Mouse (Mus musculus) CH12.LX (cell line): ENCODE measurements around the gene Fcgr1. TPM values are rescaled to one million over a fixed set of nuclear protein-coding genes. Genes with fewer than 3 reads are reported as not detected.

Experiments used
- DNase-seq: peaks from one replicate; pipeline ENCODE4 v3.0.0-alpha.2; 2013; ENCODE audit errors: extremely low read depth
- H3K27ac ChIP-seq: 2 replicates; pipeline ENCODE4 v1.5.1; 2012; ENCODE audit warnings: low read depth, mild to moderate bottlenecking, control low read depth, moderate library complexity; ENCODE audit not compliant: insufficient read depth
- H3K27me3 ChIP-seq: replicated peaks from 2 replicates; pipeline ENCODE3; 2012; ENCODE audit warnings: inconsistent platforms
- H3K36me3 ChIP-seq, 2 experiments: replicated peaks in 1 of 2; 2 replicates each; pipeline versions ENCODE3 to v1.6.1; 2012; ENCODE audit warnings: inconsistent platforms in 1 of 2, low read length in 1 of 2, mild to moderate bottlenecking in 1 of 2, mixed read lengths in 1 of 2, moderate library complexity in 1 of 2; ENCODE audit not compliant: control insufficient read depth in 1 of 2, insufficient read depth in 1 of 2
- H3K4me1 ChIP-seq, 2 experiments: 2 replicates each; pipeline ENCODE4 v1.6.1; 2012; ENCODE audit warnings: inconsistent platforms in 1 of 2, moderate library complexity in 1 of 2; ENCODE audit not compliant: insufficient read depth in 2 of 2, control insufficient read depth in 1 of 2
- H3K4me2 ChIP-seq: 2 replicates; pipeline ENCODE4 v1.6.1; 2012; ENCODE audit warnings: low read depth, mild to moderate bottlenecking, control low read depth; ENCODE audit not compliant: poor library complexity, insufficient read depth, severe bottlenecking
- H3K4me3 ChIP-seq, 3 experiments: fragments of 150-350 bp in 1 of 3; sonication (generic) in 1 of 3; replicated peaks in 1 of 3; 2 replicates each; pipeline versions ENCODE3 to v1.5.1; 2011 to 2012; ENCODE audit warnings: low read depth in 2 of 3, low read length in 2 of 3, mild to moderate bottlenecking in 2 of 3, moderate library complexity in 2 of 3, control low read depth in 1 of 3, improper control_type of control experiment in 1 of 3, inconsistent platforms in 1 of 3, mixed read lengths in 1 of 3; ENCODE audit not compliant: poor library complexity in 1 of 3
- H3K79me2 ChIP-seq: replicated peaks from 2 replicates; pipeline ENCODE4 v1.6.1; 2012; ENCODE audit warnings: mild to moderate bottlenecking, moderate library complexity; ENCODE audit not compliant: control insufficient read depth, poor library complexity, insufficient read depth, severe bottlenecking; ENCODE audit errors: extremely low read depth
- H3K9ac ChIP-seq: 2 replicates; pipeline ENCODE4 v1.6.1; 2012; ENCODE audit warnings: low read depth, mild to moderate bottlenecking, control low read depth, moderate library complexity; ENCODE audit not compliant: insufficient read depth
- H3K9me3 ChIP-seq: replicated peaks from 2 replicates; pipeline ENCODE3; 2012; ENCODE audit warnings: low read length, inconsistent platforms, mixed read lengths
- CHD1 ChIP-seq: IDR thresholded peaks from 2 replicates; pipeline ENCODE4 v1.6.1; 2012; ENCODE audit warnings: low read depth, low read length, improper control_type of control experiment, inconsistent platforms
- E2F4 ChIP-seq: IDR thresholded peaks from 2 replicates; pipeline ENCODE4 v1.6.1; 2011; ENCODE audit warnings: low read depth, low read length, improper control_type of control experiment; ENCODE audit not compliant: insufficient replicate concordance
- EP300 ChIP-seq: IDR thresholded peaks from 2 replicates; pipeline ENCODE4 v1.6.1; 2011; ENCODE audit warnings: low read length, improper control_type of control experiment
- ETS1 ChIP-seq: conservative IDR thresholded peaks from 2 replicates; pipeline ENCODE4 v1.6.1; 2012; ENCODE audit warnings: low read depth, mild to moderate bottlenecking, inconsistent platforms, low read length, improper control_type of control experiment, moderate library complexity
- HCFC1 ChIP-seq: IDR thresholded peaks from 2 replicates; pipeline ENCODE4 v1.6.1; 2012; ENCODE audit warnings: low read depth, mild to moderate bottlenecking, inconsistent platforms, low read length, improper control_type of control experiment
- JUN ChIP-seq: IDR thresholded peaks from 2 replicates; pipeline ENCODE4 v1.6.1; 2011; ENCODE audit warnings: low read depth, mild to moderate bottlenecking, low read length, improper control_type of control experiment, moderate library complexity; ENCODE audit not compliant: insufficient read depth
- JUND ChIP-seq: conservative IDR thresholded peaks from 2 replicates; pipeline ENCODE4 v1.6.1; 2011; ENCODE audit warnings: low read depth, low read length, improper control_type of control experiment
- KAT2A ChIP-seq: IDR thresholded peaks from 2 replicates; pipeline ENCODE4 v1.6.1; 2012; ENCODE audit warnings: low read length, improper control_type of control experiment, inconsistent platforms; ENCODE audit not compliant: insufficient replicate concordance
- MAZ ChIP-seq: IDR thresholded peaks from 2 replicates; pipeline ENCODE4 v1.6.1; 2012; ENCODE audit warnings: low read depth, mild to moderate bottlenecking, inconsistent platforms, low read length, improper control_type of control experiment, moderate library complexity
- MYC ChIP-seq: IDR thresholded peaks from 2 replicates; pipeline ENCODE4 v1.6.1; 2011; ENCODE audit warnings: low read depth, mild to moderate bottlenecking, improper control_type of control experiment, low read length
- NELFE ChIP-seq: IDR thresholded peaks from 2 replicates; pipeline ENCODE4 v1.6.1; 2011; ENCODE audit warnings: low read depth, low read length, improper control_type of control experiment
- PAX5 ChIP-seq: IDR thresholded peaks from 2 replicates; pipeline ENCODE4 v1.6.1; 2012; ENCODE audit warnings: low read length, inconsistent platforms, mixed read lengths
- POLR2A ChIP-seq: IDR thresholded peaks from 2 replicates; pipeline ENCODE4 v1.6.1; 2011; ENCODE audit warnings: low read depth, mild to moderate bottlenecking, improper control_type of control experiment, low read length
- POLR2AphosphoS2 ChIP-seq: IDR thresholded peaks from 2 replicates; pipeline ENCODE4 v1.6.1; 2011; ENCODE audit warnings: low read depth, low read length, improper control_type of control experiment
- RAD21 ChIP-seq: IDR thresholded peaks from 2 replicates; pipeline ENCODE4 v1.6.1; 2011; ENCODE audit warnings: low read depth, mild to moderate bottlenecking, low read length, improper control_type of control experiment, moderate library complexity
- RCOR1 ChIP-seq: conservative IDR thresholded peaks from 2 replicates; pipeline ENCODE4 v1.6.1; 2012; ENCODE audit warnings: low read depth, mild to moderate bottlenecking, inconsistent platforms, low read length, improper control_type of control experiment
- SIN3A ChIP-seq: IDR thresholded peaks from 2 replicates; pipeline ENCODE4 v1.6.1; 2012; ENCODE audit warnings: low read length, improper control_type of control experiment, inconsistent platforms
- SMC3 ChIP-seq: IDR thresholded peaks from 2 replicates; pipeline ENCODE4 v1.6.1; 2011; ENCODE audit warnings: low read depth, low read length, improper control_type of control experiment
- TBP ChIP-seq: conservative IDR thresholded peaks from 2 replicates; pipeline ENCODE4 v1.6.1; 2011; ENCODE audit warnings: low read depth, low read length, improper control_type of control experiment
- TCF12 ChIP-seq: IDR thresholded peaks from 2 replicates; pipeline ENCODE4 v1.6.1; 2014; ENCODE audit warnings: low read depth, mild to moderate bottlenecking, inconsistent platforms, low read length, improper control_type of control experiment
- UBTF ChIP-seq: IDR thresholded peaks from 2 replicates; pipeline ENCODE4 v1.6.1; 2012; ENCODE audit warnings: low read depth, mild to moderate bottlenecking, inconsistent platforms, low read length, improper control_type of control experiment, moderate library complexity
- USF1 ChIP-seq: IDR thresholded peaks from 2 replicates; pipeline ENCODE4 v1.6.1; 2014; ENCODE audit warnings: low read depth, mild to moderate bottlenecking, inconsistent platforms, low read length, improper control_type of control experiment
- USF2 ChIP-seq: conservative IDR thresholded peaks from 2 replicates; pipeline ENCODE4 v1.6.1; 2011; ENCODE audit warnings: low read depth, low read length, improper control_type of control experiment
- ZC3H11A ChIP-seq: IDR thresholded peaks from 2 replicates; pipeline ENCODE4 v1.6.1; 2012; ENCODE audit warnings: low read depth, mild to moderate bottlenecking, inconsistent platforms, low read length, improper control_type of control experiment
- ZMIZ1 ChIP-seq: IDR thresholded peaks from 2 replicates; pipeline ENCODE4 v1.6.1; 2012; ENCODE audit warnings: low read depth, mild to moderate bottlenecking, inconsistent platforms, low read length, improper control_type of control experiment
- ZNF384 ChIP-seq: IDR thresholded peaks from 2 replicates; pipeline ENCODE4 v1.6.1; 2012; ENCODE audit warnings: low read depth, low read length, improper control_type of control experiment, inconsistent platforms
- dilution Hi-C: fragments of 300-500 bp; cut with MboI; formaldehyde crosslinking; loops from 2 replicates; pipeline ENCODE4 v1.14.3; 2020; ENCODE audit warnings: low sequenced_read_pairs; ENCODE audit not compliant: extremely low pct_unique_long_range_greater_than_20kb, extremely low pct_ligation_motif_present
- in situ Hi-C: fragments of 300-500 bp; cut with MboI; formaldehyde crosslinking; loops from 3 replicates; pipeline ENCODE4 v1.14.3; 2019; ENCODE audit warnings: low sequenced_read_pairs, low pct_ligation_motif_present, low pct_unique_long_range_greater_than_20kb, mixed read lengths
- polyA plus RNA-seq: library from polyadenylated mRNA; unstranded; fragments of >175 nt; gene quantifications from 2 replicates; pipeline ENCODE4 v1.2.1, GENCODE M21; 2012; ENCODE audit warnings: low read depth; ENCODE audit not compliant: insufficient read length
- total RNA-seq, 2 experiments: library from RNA; depleted of rRNA; stranded (reverse); fragments of 300-350 nt in 1 of 2; fragments of >200 nt in 1 of 2; gene quantifications; 2 replicates each; pipeline ENCODE4 v1.2.3; 2012 to 2014

Gene Fcgr1
- total and polyA plus RNA-seq, 3 experiments = not detected

- Histone ChIP-seq H3K27me3 (no peaks in the 10 kb centered on the region), H3K79me2 (no peaks in the 10 kb centered on the region), H3K36me3 (no peaks in the 10 kb centered on the region), H3K9ac (peak overlapping the region; percentile 89; the same call in 1 of the 2 replicates), H3K9me3 (no peaks in the 10 kb centered on the region), H3K27ac (no peak overlapping the region), H3K4me3 (peak overlapping the region; percentile 41 to 63 (median 48))
- no peak for DNase-seq
- in situ Hi-C loops = no loop called here
- dilution Hi-C loops = no loop called here
- TF ChIP-seq JUND (no peak), TBP (no peak), ETS1 (no peak), UBTF (no peak), PAX5 (no peak), ZC3H11A (no peak), RAD21 (no peak), RCOR1 (no peak), TCF12 (no peak), JUN (no peak), POLR2AphosphoS2 (no peak), CHD1 (no peak), MAZ (no peak), SIN3A (no peak), KAT2A (no peak)
- TF ChIP-seq, all 38 proteins: peak for 0
- Histone ChIP-seq H3K4me2 (peak overlapping the region; percentile 53), H3K4me1 (peaks cover 6 to 28% of the 10 kb centered on the region in 2 experiments; a peak in 3 of 4 replicates)
These were observed 45.4 kb downstream of the Fcgr1 start for GRCm38 (mm10) chr3:96248141-96249033.

- H3K4me1 ChIP-seq = peaks cover 10 to 35% of the 10 kb centered on the region in 2 experiments
- no peaks in the 10 kb centered on the region for H3K9me3 ChIP-seq
- no peaks in the 10 kb centered on the region for H3K36me3 ChIP-seq
- peak overlapping the region; percentile 89; the same call in 1 of the 2 replicates for H3K9ac ChIP-seq
- dilution Hi-C loops = no loop called here
- H3K4me3 ChIP-seq = peak overlapping the region; percentile 41 to 63 (median 48)
- peak overlapping the region; percentile 62 for H3K4me2 ChIP-seq
- no peaks in the 10 kb centered on the region for H3K79me2 ChIP-seq
- peak overlapping the region; percentile 8; the same call in 1 of the 2 replicates for H3K27ac ChIP-seq
- in situ Hi-C loops = no loop called here
- DNase-seq = no peak
- no peaks in the 10 kb centered on the region for H3K27me3 ChIP-seq
- no peak for TF ChIP-seq USF1
- no peak for TF ChIP-seq USF2
- 0 out of 2 replicates have a peak, but pooled peaks have one; percentile 4 for TF ChIP-seq SIN3A
- no peak for TF ChIP-seq ZNF384
- no peak; the same call in none of the 2 replicates for TF ChIP-seq POLR2A
- TF ChIP-seq E2F4 = no peak
- TF ChIP-seq TCF12 = no peak
- TF ChIP-seq ZMIZ1 = peak; percentile 95
- no peak; the same call in 1 of the 2 replicates for TF ChIP-seq SMC3
- TF ChIP-seq POLR2AphosphoS2 = peak; percentile 99
- TF ChIP-seq JUN = no peak
- no peak for TF ChIP-seq EP300
- TF ChIP-seq NELFE = no peak; the same call in 1 of the 2 replicates
- 0 out of 2 replicates have a peak, but pooled peaks have one; percentile 32 for TF ChIP-seq TBP
- TF ChIP-seq MYC = peak; percentile 40; the same call in 1 of the 2 replicates
- no peak for TF ChIP-seq KAT2A
- no peak for TF ChIP-seq CHD1
- no peak; the same call in 1 of the 2 replicates for TF ChIP-seq HCFC1
- TF ChIP-seq ETS1 = no peak
- TF ChIP-seq, all 38 proteins: peak for 5
These were observed 46.2 kb downstream of the Fcgr1 start for GRCm38 (mm10) chr3:96247356-96248140.
